Mouse (Mus musculus) kidney, postnatal 0 days (tissue): ENCODE results near the gene Fam189a2. TPM values are rescaled to one million over a fixed set of nuclear protein-coding genes. Genes with fewer than 3 reads are reported as not detected.

Experiments
- ATAC-seq: fragments of 200-750 bp; cut with Nextera tagmentation; replicated peaks from 2 replicates; pipeline ENCODE4 v1.8.0; 2017; ENCODE audit warnings: low read depth, moderate number of reproducible peaks, moderate TSS enrichment, moderate library complexity; ENCODE audit not compliant: low FRiP score
- DNase-seq: peaks from one replicate; pipeline ENCODE4 v3.0.0-alpha.2; 2016; ENCODE audit warnings: low spot score
- H3K27ac ChIP-seq: fragments of 300-500 bp; sonication (generic); 2 replicates; pipeline ENCODE4 v1.5.1; 2014; ENCODE audit warnings: mild to moderate bottlenecking
- H3K27me3 ChIP-seq: fragments of 300-500 bp; sonication (generic); 2 replicates; pipeline ENCODE4 v1.6.1; 2014; ENCODE audit warnings: low read length, mixed read lengths; ENCODE audit not compliant: insufficient read depth
- H3K36me3 ChIP-seq: fragments of 300-500 bp; sonication (generic); 2 replicates; pipeline ENCODE4 v1.6.1; 2014; ENCODE audit warnings: low read length, mixed read lengths; ENCODE audit not compliant: insufficient read depth
- H3K4me1 ChIP-seq: fragments of 300-500 bp; sonication (generic); replicated peaks from 2 replicates; pipeline ENCODE4 v1.6.1; 2014; ENCODE audit warnings: antibody characterized with exemption, low read length, mixed read lengths; ENCODE audit not compliant: insufficient read depth
- H3K4me2 ChIP-seq: fragments of 300-500 bp; sonication (generic); 2 replicates; pipeline ENCODE4 v1.6.1; 2014; ENCODE audit warnings: mild to moderate bottlenecking, low read length, moderate library complexity, mixed read lengths
- H3K4me3 ChIP-seq: fragments of 300-500 bp; sonication (generic); replicated peaks from 2 replicates; pipeline ENCODE4 v1.5.1; 2014; ENCODE audit warnings: low read depth, low read length
- H3K9ac ChIP-seq: fragments of 300-500 bp; sonication (generic); 2 replicates; pipeline ENCODE4 v1.6.1; 2014; ENCODE audit warnings: low read depth, low read length
- H3K9me3 ChIP-seq: fragments of 300-500 bp; sonication (generic); replicated peaks from 2 replicates; pipeline ENCODE4 v1.6.1; 2016; ENCODE audit warnings: low read length, inconsistent platforms, mixed read lengths
- CTCF ChIP-seq: IDR thresholded peaks from 2 replicates; pipeline ENCODE4 v1.5.1; 2016; ENCODE audit warnings: antibody characterized with exemption, low read depth, mild to moderate bottlenecking, moderate library complexity
- WGBS: fragments of 180-500 bp; shearing (Covaris S2); extraction: QIAGEN DNeasy Blood & Tissue Kit; methylation state at CpG from one replicate; pipeline ENCODE4 v1.1.7; 2014; 5-methylcytosine and 5-hydroxymethylcytosine counted together
- polyA plus RNA-seq: library from polyadenylated mRNA; unstranded; fragments of >200 nt; fragmentation: Nextera tagmentation; extraction: Ambion mirVana; gene quantifications from 2 replicates; pipeline ENCODE4 v1.2.1, GENCODE M21; 2015

Fam189a2 gene
- polyA plus RNA-seq, 1 experiment from 2014 or later, result 1.6 TPM

DNA sequence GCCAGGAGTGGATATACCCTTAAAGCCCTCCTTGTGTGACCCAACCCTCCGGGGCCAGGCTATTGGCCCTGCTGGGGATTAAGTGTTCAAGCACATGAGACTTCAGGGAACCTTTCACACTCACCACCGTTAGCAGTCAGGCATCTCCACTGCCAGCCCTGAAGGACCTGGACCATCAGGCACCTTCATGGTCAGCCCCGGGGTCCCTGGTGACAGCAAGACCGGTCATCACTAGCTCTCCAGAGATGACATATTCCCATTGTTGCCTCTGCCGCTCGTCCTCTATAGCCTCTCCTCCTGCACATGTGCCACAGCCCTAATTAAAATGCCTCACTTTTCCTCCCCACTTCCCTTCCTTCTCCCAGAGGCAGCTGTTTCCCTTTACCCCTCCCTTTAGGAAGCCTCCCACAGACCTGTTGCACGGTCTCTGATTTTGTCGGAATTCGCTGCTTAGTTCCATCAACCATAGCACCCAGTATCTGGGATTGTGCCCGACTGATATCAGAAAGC lies 66.4 kb downstream of the Fam189a2 start:
- H3K27me3 ChIP-seq, result no peaks in the 10 kb centered on the region
- no peaks in the 10 kb centered on the region for H3K36me3 ChIP-seq
- no peak overlapping the region for H3K9ac ChIP-seq
- H3K4me1 ChIP-seq, result peaks cover 13% of the 10 kb centered on the region; the same call in 1 of the 2 replicates
- ATAC-seq (0 out of 2 replicates have a peak, but pooled peaks have one; percentile 12), DNase-seq (peak; percentile 71)
- H3K9me3 ChIP-seq, result no peaks in the 10 kb centered on the region
- WGBS, result 30% methylated on average over 10 of the region's 10 CpGs
- H3K4me3 ChIP-seq, result no peak overlapping the region
- no peak overlapping the region for H3K27ac ChIP-seq
- H3K4me2 ChIP-seq, result no peak overlapping the region
- no peak for TF ChIP-seq CTCF

DNA sequence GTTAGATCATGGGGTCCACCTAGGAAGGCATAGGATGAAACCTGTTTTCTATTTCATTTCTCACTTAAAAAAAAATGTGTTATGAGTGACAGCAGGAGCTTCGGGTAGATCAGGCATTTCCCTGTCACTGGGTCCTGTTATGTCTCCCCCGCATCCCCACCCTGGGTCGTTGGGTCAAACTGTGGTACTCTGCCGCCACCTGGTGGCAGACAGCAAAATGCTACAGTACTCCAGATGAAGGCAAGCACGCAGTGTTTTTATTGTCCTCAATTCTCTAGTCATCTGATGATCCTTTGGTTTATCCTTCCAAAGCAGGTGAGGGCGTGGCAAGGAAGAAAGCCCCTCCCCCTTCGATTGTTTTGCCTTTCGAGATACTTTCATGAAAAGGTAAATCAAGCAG lies 69.3 kb downstream of the Fam189a2 start:
- H3K9ac ChIP-seq, result no peak overlapping the region
- H3K9me3 ChIP-seq, result no peaks in the 10 kb centered on the region
- peak; percentile 96 for TF ChIP-seq CTCF
- no peak overlapping the region for H3K4me3 ChIP-seq
- 2% methylated on average over 8 of the region's 8 CpGs for WGBS
- peaks cover 13% of the 10 kb centered on the region; the same call in 1 of the 2 replicates for H3K4me1 ChIP-seq
- H3K27me3 ChIP-seq, result no peaks in the 10 kb centered on the region
- peak; percentile 81 for DNase-seq
- no peak for ATAC-seq
- no peak overlapping the region for H3K4me2 ChIP-seq
- H3K36me3 ChIP-seq, result no peaks in the 10 kb centered on the region
- no peak overlapping the region for H3K27ac ChIP-seq

DNA sequence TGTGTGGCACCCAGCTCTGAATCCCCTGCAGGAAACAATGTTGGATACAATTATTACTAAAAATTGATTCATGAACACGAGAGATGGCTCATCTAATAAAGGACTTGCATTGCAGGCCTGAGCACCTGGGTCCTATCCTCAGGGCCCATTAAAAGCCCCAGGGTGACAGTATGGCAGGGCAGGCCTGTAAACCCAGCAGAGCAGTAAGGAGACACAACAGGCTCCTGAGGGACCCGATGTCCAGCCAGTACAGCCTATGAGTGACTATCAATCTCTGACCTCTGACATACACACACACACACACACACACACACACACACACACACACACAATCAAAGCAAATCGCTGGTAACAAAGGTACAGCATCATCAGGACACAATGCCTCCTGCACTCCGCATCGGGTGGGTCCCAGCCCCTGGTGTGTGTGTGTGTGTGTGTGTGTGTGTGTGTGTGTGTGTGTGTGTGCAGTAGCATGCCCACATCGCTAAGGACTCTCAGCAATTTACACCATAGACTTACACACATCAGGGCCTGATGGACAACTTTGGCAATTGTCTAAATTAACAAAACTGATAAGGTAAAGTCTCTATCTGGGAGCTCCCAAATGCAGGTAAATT lies 69.9 kb downstream of the Fam189a2 start:
- no peak overlapping the region for H3K9ac ChIP-seq
- H3K27me3 ChIP-seq, result no peaks in the 10 kb centered on the region
- H3K36me3 ChIP-seq, result no peaks in the 10 kb centered on the region
- no peak overlapping the region for H3K4me3 ChIP-seq
- no peaks in the 10 kb centered on the region for H3K9me3 ChIP-seq
- ATAC-seq (no peak), DNase-seq (no peak)
- H3K27ac ChIP-seq, result peak overlapping the region; percentile 42; the same call in 1 of the 2 replicates
- H3K4me1 ChIP-seq, result peaks cover 13% of the 10 kb centered on the region; the same call in 1 of the 2 replicates
- no peak overlapping the region for H3K4me2 ChIP-seq
- no peak for TF ChIP-seq CTCF
- WGBS, result 77% methylated on average over 6 of the region's 6 CpGs

DNA sequence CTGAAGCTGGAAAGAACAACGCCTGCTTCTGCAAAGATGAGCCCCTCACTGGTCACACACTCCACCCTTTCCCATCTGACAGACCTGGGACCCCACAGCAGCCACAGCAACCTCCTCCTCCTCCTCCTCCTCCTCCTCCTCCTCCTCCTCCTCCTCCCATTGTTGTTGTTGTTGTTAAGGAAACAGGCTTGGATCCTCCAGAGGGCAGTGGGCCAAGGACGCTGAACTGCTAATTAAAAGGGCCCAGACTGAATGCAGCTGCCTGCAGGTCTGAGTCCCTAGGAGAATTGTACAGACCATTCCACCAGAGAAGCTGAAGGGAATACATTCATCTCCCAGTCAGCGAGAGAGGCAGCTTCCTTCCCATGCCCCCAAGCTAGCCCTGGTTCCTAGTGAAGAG lies 70.5 kb downstream of the Fam189a2 start:
- WGBS, result 16% methylated on average over 3 of the region's 3 CpGs
- DNase-seq (peak; percentile 82), ATAC-seq (peak; percentile 23; the same call in 1 of the 2 replicates)
- Histone ChIP-seq H3K9me3 (no peaks in the 10 kb centered on the region), H3K4me2 (no peak overlapping the region; the same call in 1 of the 2 replicates), H3K9ac (no peak overlapping the region), H3K27me3 (no peaks in the 10 kb centered on the region), H3K4me1 (peaks cover 13% of the 10 kb centered on the region; the same call in 1 of the 2 replicates), H3K27ac (peak overlapping the region; percentile 42; the same call in 1 of the 2 replicates), H3K4me3 (no peak overlapping the region), H3K36me3 (no peaks in the 10 kb centered on the region)
- no peak for TF ChIP-seq CTCF

DNA sequence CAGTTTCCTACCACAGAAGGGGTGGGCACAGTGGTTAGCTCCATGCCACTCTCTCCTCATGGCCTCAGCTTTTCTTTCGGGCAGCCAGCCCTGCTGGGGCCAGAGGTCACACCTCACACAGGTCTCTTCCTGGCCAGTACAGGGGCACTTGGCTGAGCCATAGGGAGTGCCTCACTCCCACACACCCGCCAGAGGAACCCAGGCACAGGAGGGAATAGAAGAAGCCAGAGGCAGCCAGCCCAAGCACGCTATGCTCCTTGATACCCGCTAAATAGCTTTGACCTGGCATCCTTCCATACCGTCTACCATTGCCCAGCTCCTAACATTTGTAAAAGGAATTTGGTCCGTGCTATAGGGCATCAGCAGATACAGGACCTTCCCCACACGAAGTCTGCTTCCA lies 70.9 kb downstream of the Fam189a2 start:
- no peak for TF ChIP-seq CTCF
- no peak overlapping the region for H3K4me3 ChIP-seq
- no peaks in the 10 kb centered on the region for H3K27me3 ChIP-seq
- ATAC-seq (peak; percentile 23; the same call in 1 of the 2 replicates), DNase-seq (peak; percentile 50)
- H3K4me2 ChIP-seq, result no peak overlapping the region; the same call in 1 of the 2 replicates
- peaks cover 13% of the 10 kb centered on the region; the same call in 1 of the 2 replicates for H3K4me1 ChIP-seq
- no peaks in the 10 kb centered on the region for H3K9me3 ChIP-seq
- no peak overlapping the region for H3K27ac ChIP-seq
- H3K9ac ChIP-seq, result no peak overlapping the region
- WGBS, result 19% methylated on average over 7 of the region's 7 CpGs
- H3K36me3 ChIP-seq, result no peaks in the 10 kb centered on the region

DNA sequence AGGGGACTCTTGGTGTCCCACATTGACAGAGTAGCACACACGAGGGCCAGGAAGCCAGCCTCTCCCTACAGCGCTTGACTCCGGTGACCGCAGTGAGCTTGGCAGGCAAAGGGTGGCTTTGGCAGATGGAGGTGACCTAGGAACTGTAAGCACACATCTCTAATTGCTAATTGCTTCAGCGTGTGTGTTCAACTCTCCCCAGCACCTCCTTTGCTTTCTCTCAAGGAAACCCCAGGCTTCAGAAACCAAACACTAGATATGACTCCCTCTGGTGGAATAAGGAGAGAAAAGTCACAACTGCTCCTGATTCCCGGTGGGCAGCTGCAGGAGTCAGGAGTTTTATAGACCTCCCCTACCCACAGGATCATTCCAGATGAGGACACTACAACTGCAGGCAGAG lies 71.9 kb downstream of the Fam189a2 start:
- Histone ChIP-seq H3K4me1 (peaks cover 13% of the 10 kb centered on the region; the same call in 1 of the 2 replicates), H3K4me3 (no peak overlapping the region), H3K27me3 (no peaks in the 10 kb centered on the region), H3K9me3 (no peaks in the 10 kb centered on the region), H3K4me2 (no peak overlapping the region), H3K27ac (no peak overlapping the region), H3K9ac (no peak overlapping the region), H3K36me3 (no peaks in the 10 kb centered on the region)
- WGBS, result 50% methylated on average over 6 of the region's 6 CpGs
- ATAC-seq (no peak), DNase-seq (peak; percentile 78)
- TF ChIP-seq CTCF, result peak; percentile 62
